Mouse (Mus musculus): Measurements from ENCODE around the gene H2-D1. TPM values are rescaled to one million over a fixed set of nuclear protein-coding genes. Genes with fewer than 3 reads are reported as not detected.

The H2-D1 gene
- polyA plus RNA-seq, 1 experiment from 2014 or later: 112 TPM

DNA sequence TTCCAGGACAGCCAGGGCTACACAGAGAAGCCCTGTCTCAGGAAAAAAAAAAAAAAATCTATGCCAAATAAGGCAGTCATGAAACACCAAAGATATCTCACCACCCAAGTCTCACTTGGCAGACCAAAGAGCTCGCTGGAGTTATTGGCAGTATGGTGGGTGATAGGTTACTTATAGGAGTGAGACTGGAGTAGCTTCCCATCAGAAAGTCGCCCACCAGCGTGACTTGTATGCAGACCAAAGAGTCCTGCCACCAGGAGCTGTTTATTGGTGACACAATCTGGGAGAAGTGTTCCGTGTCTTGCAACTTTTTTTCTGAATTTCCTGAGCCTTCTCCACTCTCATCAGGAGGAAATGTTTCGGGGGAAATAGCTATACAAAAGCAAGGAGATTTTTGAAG is 22.8 kb upstream of the H2-D1 start:
- no peak for TF ChIP-seq CTCF (IDR thresholded peaks at IDR 0.05)
- DNase-seq (ENCODE audit: low read depth, low spot score): no peak
- in situ Hi-C loops (cut with MboI; ENCODE audit: low pct_unique_long_range_greater_than_20kb): loop anchor here (10.0 kb wide), 2 partner anchors 225 to 395 kb away; partner anchors contain the start of gene Vwa7
- POLR2A ChIA-PET: interaction anchor here (0.5 to 4.0 kb wide), 2 partner anchors 12 to 35 kb away, joined by 3 to 21 read pairs; no protein-coding TSS in a partner anchor
- no peak for ATAC-seq
- CTCF ChIA-PET: interaction anchor here (0.6 to 20.7 kb wide), 3 partner anchors 61 to 77 kb away, joined by 3 to 239 read pairs (median 3); partner anchors contain the start of gene Aif1
- H3K27me3 ChIP-seq: no peaks in the 10 kb centered on the region

DNA sequence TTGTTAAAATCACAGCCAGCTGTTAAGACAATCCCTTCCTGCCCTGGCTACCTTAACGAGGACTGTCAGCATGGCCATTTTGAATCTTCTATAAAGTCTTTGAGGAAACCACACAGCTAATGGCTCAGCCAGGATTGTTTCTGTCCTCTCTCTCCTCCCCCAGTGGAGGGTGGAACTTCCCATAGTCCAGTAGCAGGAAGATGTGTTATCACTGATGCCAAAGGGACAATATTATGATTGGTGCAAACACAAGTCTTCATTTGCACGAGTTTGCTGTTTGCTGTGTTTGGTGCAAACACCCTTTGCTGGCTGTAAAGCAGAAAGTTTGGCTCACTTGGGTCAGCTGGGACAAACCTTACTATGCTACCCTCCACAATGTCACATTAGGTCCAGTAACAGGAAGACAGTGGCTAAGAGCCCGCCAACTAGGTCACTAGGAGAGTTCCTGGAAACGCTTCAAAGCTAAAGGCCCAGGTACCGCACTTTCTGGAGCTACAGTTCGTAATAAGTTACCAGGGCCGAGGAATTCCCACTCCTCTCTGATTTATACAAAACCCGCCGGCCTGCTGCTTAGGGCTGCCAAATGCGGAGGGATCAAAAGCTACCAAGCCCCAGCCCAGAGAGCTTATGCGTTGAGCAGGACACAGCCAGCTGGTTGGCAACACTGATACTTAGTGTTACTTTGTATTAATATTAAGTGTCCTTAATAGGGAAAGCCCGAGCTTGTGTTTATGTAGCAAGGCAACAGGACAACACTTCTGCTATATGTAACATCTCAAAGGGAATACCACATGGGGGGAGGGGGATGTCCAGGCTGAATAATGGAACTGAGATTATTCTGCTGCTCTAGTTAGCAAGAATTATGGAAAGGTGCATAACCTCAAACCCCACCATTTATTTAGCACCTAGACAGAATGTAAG is 21.9 kb upstream of the H2-D1 start:
- no peaks in the 10 kb centered on the region for H3K27me3 ChIP-seq
- no peak for TF ChIP-seq CTCF (IDR thresholded peaks at IDR 0.05)
- in situ Hi-C loops (cut with MboI; ENCODE audit: low pct_unique_long_range_greater_than_20kb): loop anchor here (10.0 kb wide), 1 partner anchor 396 kb away; no protein-coding TSS in a partner anchor
- ChIA-PET CTCF (interaction anchor here (0.6 to 20.7 kb wide), 7 partner anchors 8 to 78 kb away, joined by 3 to 239 read pairs (median 3); partner anchors contain the start of gene Aif1), POLR2A (interaction anchor here (0.7 to 4.0 kb wide), 5 partner anchors 11 to 239 kb away, joined by 3 to 21 read pairs (median 3); partner anchors contain the start of gene Prrc2a)
- ATAC-seq (no peak), DNase-seq (ENCODE audit: low read depth, low spot score) (no peak)

DNA sequence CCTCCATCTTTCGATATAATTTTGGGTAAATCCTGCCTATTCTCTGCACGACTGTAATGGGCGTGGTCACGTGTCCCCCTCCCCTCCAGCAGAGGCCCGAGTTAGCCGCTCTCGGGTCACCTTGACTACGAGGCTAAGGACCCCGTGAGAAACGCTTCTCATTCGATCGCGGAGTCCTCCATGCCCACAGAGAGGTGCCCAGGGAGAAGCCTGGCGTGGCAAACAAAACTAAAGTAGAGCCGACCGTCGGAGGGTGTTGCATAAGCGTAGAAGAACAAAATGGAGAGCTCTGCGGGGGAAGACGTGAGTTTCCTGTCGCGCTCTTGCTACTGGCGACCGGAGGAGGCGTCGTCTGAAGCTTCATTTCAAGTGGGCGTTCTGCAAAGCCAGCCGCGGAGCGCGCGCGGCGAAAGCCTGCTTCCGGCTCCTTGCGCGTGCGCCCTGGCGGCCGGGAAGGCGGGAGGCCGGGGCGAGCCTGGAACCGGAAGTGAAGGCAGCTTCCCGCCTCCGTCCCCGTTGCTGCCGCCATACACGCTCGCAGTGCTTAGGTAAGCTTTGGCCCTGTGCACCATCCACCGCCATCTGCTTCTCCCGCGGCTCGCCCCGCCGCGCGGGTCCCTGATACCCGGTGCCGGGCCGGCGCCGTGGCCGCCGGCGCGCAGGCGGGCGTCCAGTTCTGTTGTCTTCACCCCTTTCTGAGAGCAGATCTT is 21.1 kb upstream of the H2-D1 start, which contains the start of gene Ddx39b:
TSS of gene Ddx39b (plus strand) at position 442 of the 710 bp plus-strand sequence.
- in situ Hi-C loops (cut with MboI; ENCODE audit: low pct_unique_long_range_greater_than_20kb): loop anchor here (10.0 kb wide), 1 partner anchor 397 kb away; no protein-coding TSS in a partner anchor
- peak; percentile 88 for DNase-seq (ENCODE audit: low read depth, low spot score)
- peak; percentile 66 for ATAC-seq
- no peaks in the 10 kb centered on the region for H3K27me3 ChIP-seq
- ChIA-PET CTCF (interaction anchor here (0.8 to 20.7 kb wide), 5 partner anchors 9 to 71 kb away, joined by 3 to 239 read pairs (median 4); partner anchors contain the start of gene Aif1), POLR2A (interaction anchor here (0.7 to 4.0 kb wide), 10 partner anchors 9 to 240 kb away, joined by 3 to 21 read pairs (median 4); partner anchors contain the start of genes D17H6S53E and Prrc2a)
- TF ChIP-seq CTCF (IDR thresholded peaks at IDR 0.05): no peak

DNA sequence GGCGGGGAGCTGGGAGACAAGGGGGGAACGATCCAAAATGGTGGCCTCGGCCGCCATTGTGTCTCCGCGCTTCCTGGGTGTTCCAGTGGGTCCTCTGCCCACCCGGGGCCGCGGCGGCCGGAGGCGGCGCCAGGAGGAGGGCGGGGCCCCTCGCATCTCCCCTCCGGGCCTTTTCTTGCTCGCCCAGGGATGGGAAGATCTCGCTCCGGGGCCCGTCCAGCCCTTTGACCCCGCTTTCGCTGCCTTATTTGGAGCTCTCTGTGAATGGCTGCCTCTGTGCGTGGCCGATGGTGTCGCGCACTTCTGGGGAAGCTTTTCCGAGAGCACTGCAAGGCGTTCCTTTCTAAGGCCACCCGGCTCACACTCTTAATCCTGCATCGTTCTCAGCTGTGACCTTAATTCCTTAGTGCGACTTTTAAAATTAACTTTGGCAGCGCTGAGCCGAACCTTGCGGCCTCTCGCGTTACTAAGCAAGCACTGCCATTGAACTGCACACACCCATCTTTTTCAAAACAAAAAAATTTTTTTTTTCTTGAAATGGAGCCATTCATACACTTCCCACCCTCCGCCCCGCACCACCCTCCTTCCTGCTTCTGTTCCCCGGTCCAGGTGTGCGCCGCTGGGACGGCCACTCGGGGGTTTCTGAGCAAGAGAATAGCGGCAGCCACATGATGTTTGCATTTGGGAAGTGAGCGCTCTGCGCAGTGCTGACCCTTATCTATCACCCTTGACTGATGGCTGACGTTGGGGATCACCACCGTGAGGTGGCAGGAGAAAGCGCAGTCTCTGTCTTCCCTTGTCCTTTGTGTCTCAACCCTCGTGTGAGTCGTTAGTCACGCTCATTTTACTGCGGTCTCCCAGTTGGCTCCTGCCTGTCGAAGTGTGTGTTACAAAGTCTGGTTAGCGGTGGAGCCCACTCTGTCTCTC is 20.3 kb upstream of the H2-D1 start:
- peak; percentile 26 for ATAC-seq
- in situ Hi-C loops (cut with MboI; ENCODE audit: low pct_unique_long_range_greater_than_20kb): loop anchor here (10.0 kb wide), 1 partner anchor 397 kb away; no protein-coding TSS in a partner anchor

DNA sequence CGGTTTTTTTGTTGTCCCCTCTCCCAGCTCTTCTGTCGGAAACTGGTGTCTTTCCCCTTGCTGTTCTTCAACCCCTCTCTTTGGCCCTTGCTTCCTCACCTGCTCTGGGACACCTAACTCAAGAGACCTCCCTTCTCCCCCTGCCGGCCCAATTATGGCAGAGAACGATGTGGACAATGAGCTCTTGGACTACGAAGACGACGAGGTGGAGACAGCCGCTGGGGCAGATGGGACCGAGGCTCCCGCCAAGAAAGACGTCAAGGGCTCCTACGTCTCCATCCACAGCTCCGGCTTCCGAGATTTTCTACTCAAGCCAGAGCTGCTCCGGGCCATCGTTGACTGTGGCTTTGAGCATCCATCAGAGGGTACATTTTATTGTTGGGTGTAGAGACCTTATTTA is 19.4 kb upstream of the H2-D1 start:
- in situ Hi-C loops (cut with MboI; ENCODE audit: low pct_unique_long_range_greater_than_20kb): loop anchor here (10.0 kb wide), 1 partner anchor 398 kb away; no protein-coding TSS in a partner anchor
- no peak for ATAC-seq
- ChIA-PET CTCF (interaction anchor here (1.2 to 20.7 kb wide), 3 partner anchors 12 to 72 kb away, joined by 3 to 239 read pairs (median 58); partner anchors contain the start of gene Aif1), POLR2A (interaction anchor here (0.9 to 4.0 kb wide), 3 partner anchors 8 to 81 kb away, joined by 3 to 21 read pairs (median 4); no protein-coding TSS in a partner anchor)
- no peak for DNase-seq (ENCODE audit: low read depth, low spot score)
- no peaks in the 10 kb centered on the region for H3K27me3 ChIP-seq
- no peak for TF ChIP-seq CTCF (IDR thresholded peaks at IDR 0.05)

More for the DNA sequence above, 20.3 kb upstream of the H2-D1 start:
- H3K27me3 ChIP-seq: no peaks in the 10 kb centered on the region
- ChIA-PET CTCF (interaction anchor here (0.8 to 20.7 kb wide), 4 partner anchors 9 to 71 kb away, joined by 3 to 239 read pairs (median 30); partner anchors contain the start of gene Aif1), POLR2A (interaction anchor here (0.7 to 4.0 kb wide), 8 partner anchors 9 to 116 kb away, joined by 3 to 21 read pairs (median 4); partner anchors contain the start of genes D17H6S53E and Prrc2a)
- no peak for TF ChIP-seq CTCF (IDR thresholded peaks at IDR 0.05)
- DNase-seq (ENCODE audit: low read depth, low spot score): no peak

DNA sequence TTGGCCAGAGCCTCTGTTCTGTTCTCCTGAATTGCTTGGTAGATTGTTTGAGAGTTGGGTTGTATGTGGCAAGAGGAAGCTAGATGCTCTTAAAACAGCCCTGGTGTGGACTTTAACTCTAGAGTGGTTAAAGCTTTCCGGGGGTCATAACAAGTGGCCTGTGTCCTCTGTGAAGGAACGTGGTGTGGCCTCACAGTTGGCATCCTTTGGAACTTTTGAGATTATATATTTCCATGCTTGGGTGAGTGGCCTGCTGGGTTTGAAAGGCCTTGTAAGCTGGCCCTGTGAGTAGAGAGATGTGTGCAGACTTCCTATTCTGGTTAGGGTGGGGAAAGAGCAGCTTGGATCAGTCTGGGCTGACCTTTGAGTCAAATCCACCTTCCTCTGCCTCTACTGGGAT is 17.5 kb upstream of the H2-D1 start:
- no peak for DNase-seq (ENCODE audit: low read depth, low spot score)
- CTCF ChIA-PET: interaction anchor here (1.3 to 7.8 kb wide), 4 partner anchors 12 to 76 kb away, joined by 3 to 58 read pairs (median 10); no protein-coding TSS in a partner anchor
- H3K27me3 ChIP-seq: no peaks in the 10 kb centered on the region
- no peak for ATAC-seq
- POLR2A ChIA-PET: interaction anchor here (0.6 to 1.4 kb wide), 4 partner anchors 9 to 80 kb away, joined by 3 to 5 read pairs (median 4); partner anchors contain the start of gene Prrc2a
- no peak for TF ChIP-seq CTCF (IDR thresholded peaks at IDR 0.05)
- in situ Hi-C loops (cut with MboI; ENCODE audit: low pct_unique_long_range_greater_than_20kb): loop anchor here (10.0 kb wide), 1 partner anchor 400 kb away; no protein-coding TSS in a partner anchor

DNA sequence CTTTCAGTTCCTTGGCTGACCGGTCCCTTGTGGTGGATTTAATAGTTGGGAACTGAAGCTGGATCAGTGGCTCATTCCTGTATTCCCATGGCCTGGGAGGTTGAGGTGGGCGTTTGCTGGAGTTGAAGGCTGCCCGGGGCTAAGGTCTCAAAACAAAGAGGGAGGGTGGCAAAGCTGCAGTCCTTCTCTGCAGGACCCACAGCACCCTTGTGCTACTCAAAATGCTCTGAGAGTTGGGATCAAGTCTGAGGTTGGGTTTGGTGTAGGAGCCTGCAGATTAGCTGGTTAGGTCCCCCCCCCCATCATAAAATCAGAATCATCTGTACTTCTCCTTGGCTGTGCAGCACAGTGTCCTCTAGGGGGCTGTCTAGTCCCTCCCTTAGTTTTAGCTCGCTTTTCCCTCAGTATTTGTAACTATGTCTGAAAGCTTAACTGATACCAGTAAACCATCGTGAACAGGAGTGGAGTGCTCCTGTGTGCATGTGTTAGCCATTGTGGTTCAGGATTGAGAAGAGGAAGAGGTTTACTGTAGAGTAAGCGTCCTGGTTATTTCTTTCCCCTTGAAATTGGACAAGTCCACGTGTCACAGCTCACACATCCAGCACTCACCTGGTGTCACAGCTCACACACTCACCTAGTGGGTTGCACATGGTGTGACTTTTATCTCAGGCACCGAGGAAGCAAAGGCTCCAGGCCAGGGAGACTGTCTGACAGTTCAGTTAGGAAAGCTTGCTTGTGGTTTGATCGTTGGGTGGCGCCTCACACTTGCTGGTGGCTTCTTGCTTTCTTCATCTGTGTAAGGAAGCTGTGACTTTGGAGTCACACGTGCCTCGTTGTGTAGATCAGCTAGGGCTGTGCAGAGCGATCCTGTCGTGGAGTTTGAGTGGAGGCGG is 16.6 kb upstream of the H2-D1 start:
- CTCF ChIA-PET: interaction anchor here (0.8 to 7.8 kb wide), 6 partner anchors 11 to 82 kb away, joined by 3 to 58 read pairs (median 5); partner anchors contain the start of gene Atp6v1g2

More for the DNA sequence above, 16.6 kb upstream of the H2-D1 start:
- in situ Hi-C loops (cut with MboI; ENCODE audit: low pct_unique_long_range_greater_than_20kb): loop anchor here (10.0 kb wide), 1 partner anchor 401 kb away; no protein-coding TSS in a partner anchor
- DNase-seq (ENCODE audit: low read depth, low spot score) (no peak), ATAC-seq (no peak)
- H3K27me3 ChIP-seq: no peaks in the 10 kb centered on the region
- POLR2A ChIA-PET: interaction anchor here (0.7 to 1.1 kb wide), 4 partner anchors 8 to 34 kb away, joined by 3 to 5 read pairs (median 3); no protein-coding TSS in a partner anchor
- no peak for TF ChIP-seq CTCF (IDR thresholded peaks at IDR 0.05)
